Mouse (Mus musculus): ENCODE data around the gene Tspoap1. TPM values are rescaled to one million over a fixed set of nuclear protein-coding genes. Genes with fewer than 3 reads are reported as not detected.
A peak's percentile ranks its signal among the peaks of the same experiment; 100 is the strongest.

Gene Tspoap1
- polyA plus RNA-seq (2016; fragmentation: Nextera tagmentation; extraction: Ambion mirVana), result 40.6 and 43.5 TPM in 2 replicates

- WGBS, result 6% methylated on average over 23 of the region's 23 CpGs
- no peaks in the 10 kb centered on the region for H3K36me3 ChIP-seq
- peak within 1 kb of the TSS; percentile 98 for H3K4me2 ChIP-seq (replicated peaks)
- peaks cover 52% of the 10 kb centered on the region for H3K4me1 ChIP-seq
- H3K4me3 ChIP-seq, result peak within 1 kb of the TSS; percentile 74
- ATAC-seq (ENCODE audit: low FRiP score, low read depth), result peak; percentile 75
- H3K9me3 ChIP-seq, result no peaks in the 10 kb centered on the region
- peak within 1 kb of the TSS; percentile 77 for H3K27ac ChIP-seq (replicated peaks)
- H3K27me3 ChIP-seq, result peaks cover 52% of the 10 kb centered on the region
- peak within 1 kb of the TSS; percentile 65 for H3K9ac ChIP-seq (replicated peaks)
Observed at GRCm38 (mm10) chr11:87760301-87761081, at the start of gene Tspoap1. Tspoap1 (plus strand) TSS chr11:87760541.

GRCm38 (mm10) chr11:87712188-87712587 lies 48.2 kb upstream of the Tspoap1 start:
- WGBS, result 85% methylated on average over 4 of the region's 4 CpGs

GRCm38 (mm10) chr11:87715999-87716398 lies 44.3 kb upstream of the Tspoap1 start:
- H3K36me3 ChIP-seq, result no peaks in the 10 kb centered on the region
- H3K27ac ChIP-seq (replicated peaks), result no peak overlapping the region
- no peak overlapping the region for H3K4me3 ChIP-seq
- WGBS, result 84% methylated on average over 4 of the region's 4 CpGs
- peaks cover 13% of the 10 kb centered on the region for H3K27me3 ChIP-seq
- no peak overlapping the region for H3K4me2 ChIP-seq (replicated peaks)
- no peak for ATAC-seq (ENCODE audit: low FRiP score, low read depth)
- no peak overlapping the region for H3K9ac ChIP-seq (replicated peaks)
- H3K4me1 ChIP-seq, result no peaks in the 10 kb centered on the region; the same call in 1 of the 2 replicates
- no peaks in the 10 kb centered on the region for H3K9me3 ChIP-seq

More at GRCm38 (mm10) chr11:87712188-87712587, 48.2 kb upstream of the Tspoap1 start:
- Histone ChIP-seq H3K4me1 (peaks cover 17% of the 10 kb centered on the region), H3K36me3 (no peaks in the 10 kb centered on the region), H3K9me3 (no peaks in the 10 kb centered on the region), H3K4me2 (replicated peaks) (no peak overlapping the region), H3K27ac (replicated peaks) (no peak overlapping the region), H3K9ac (replicated peaks) (no peak overlapping the region), H3K4me3 (no peak overlapping the region), H3K27me3 (peaks cover 37% of the 10 kb centered on the region)
- no peak for ATAC-seq (ENCODE audit: low FRiP score, low read depth)

GRCm38 (mm10) chr11:87719526-87719925 lies 40.8 kb upstream of the Tspoap1 start:
- 53% methylated on average over 7 of the region's 7 CpGs for WGBS
- H3K4me1 ChIP-seq, result no peaks in the 10 kb centered on the region; the same call in 1 of the 2 replicates
- no peak overlapping the region for H3K9ac ChIP-seq (replicated peaks)
- no peak overlapping the region for H3K4me2 ChIP-seq (replicated peaks)
- no peaks in the 10 kb centered on the region for H3K9me3 ChIP-seq
- H3K4me3 ChIP-seq, result no peak overlapping the region
- ATAC-seq (ENCODE audit: low FRiP score, low read depth), result no peak
- H3K27ac ChIP-seq (replicated peaks), result no peak overlapping the region
- H3K36me3 ChIP-seq, result no peaks in the 10 kb centered on the region
- no peaks in the 10 kb centered on the region for H3K27me3 ChIP-seq

- Histone ChIP-seq H3K9me3 (no peaks in the 10 kb centered on the region), H3K27ac (replicated peaks) (no peak overlapping the region), H3K36me3 (no peaks in the 10 kb centered on the region), H3K4me2 (replicated peaks) (no peak overlapping the region), H3K9ac (replicated peaks) (no peak overlapping the region), H3K4me3 (no peak overlapping the region), H3K4me1 (peaks cover under 1% of the 10 kb centered on the region), H3K27me3 (no peaks in the 10 kb centered on the region)
- 47% methylated on average over 9 of the region's 9 CpGs for WGBS
- ATAC-seq (ENCODE audit: low FRiP score, low read depth), result no peak
Observed at GRCm38 (mm10) chr11:87720324-87720723, 40.0 kb upstream of the Tspoap1 start.

- no peak overlapping the region for H3K27ac ChIP-seq (replicated peaks)
- no peaks in the 10 kb centered on the region for H3K9me3 ChIP-seq
- peaks cover 5% of the 10 kb centered on the region for H3K4me1 ChIP-seq
- no peak overlapping the region for H3K4me3 ChIP-seq
- H3K4me2 ChIP-seq (replicated peaks), result no peak overlapping the region
- ATAC-seq (ENCODE audit: low FRiP score, low read depth), result no peak
- H3K9ac ChIP-seq (replicated peaks), result no peak overlapping the region
- no peaks in the 10 kb centered on the region for H3K36me3 ChIP-seq
- no peaks in the 10 kb centered on the region for H3K27me3 ChIP-seq
- 77% methylated on average over 9 of the region's 9 CpGs for WGBS
Observed at GRCm38 (mm10) chr11:87720839-87721238, 39.5 kb upstream of the Tspoap1 start.

GRCm38 (mm10) chr11:87722168-87722567 lies 38.2 kb upstream of the Tspoap1 start:
- Histone ChIP-seq H3K9me3 (no peaks in the 10 kb centered on the region), H3K4me3 (no peak overlapping the region), H3K4me1 (peaks cover 18% of the 10 kb centered on the region), H3K27me3 (no peaks in the 10 kb centered on the region), H3K27ac (replicated peaks) (no peak overlapping the region), H3K4me2 (replicated peaks) (no peak overlapping the region), H3K36me3 (no peaks in the 10 kb centered on the region), H3K9ac (replicated peaks) (no peak overlapping the region)
- no peak for ATAC-seq (ENCODE audit: low FRiP score, low read depth)
- WGBS, result 78% methylated on average over 3 of the region's 3 CpGs

GRCm38 (mm10) chr11:87722891-87723290 lies 37.5 kb upstream of the Tspoap1 start:
- Histone ChIP-seq H3K9ac (replicated peaks) (no peak overlapping the region), H3K36me3 (no peaks in the 10 kb centered on the region), H3K4me3 (no peak overlapping the region), H3K27me3 (no peaks in the 10 kb centered on the region; the same call in 1 of the 2 replicates), H3K9me3 (no peaks in the 10 kb centered on the region), H3K4me2 (replicated peaks) (no peak overlapping the region), H3K27ac (replicated peaks) (no peak overlapping the region), H3K4me1 (peaks cover 18% of the 10 kb centered on the region)
- ATAC-seq (ENCODE audit: low FRiP score, low read depth), result no peak
- WGBS, result 89% methylated on average over 4 of the region's 4 CpGs

- H3K36me3 ChIP-seq, result no peaks in the 10 kb centered on the region
- no peak overlapping the region for H3K9ac ChIP-seq (replicated peaks)
- peak overlapping the region; percentile 46; the same call in 1 of the 2 replicates for H3K27ac ChIP-seq (replicated peaks)
- H3K27me3 ChIP-seq, result no peaks in the 10 kb centered on the region; the same call in 1 of the 2 replicates
- no peaks in the 10 kb centered on the region for H3K9me3 ChIP-seq
- H3K4me2 ChIP-seq (replicated peaks), result no peak overlapping the region
- peaks cover 18% of the 10 kb centered on the region for H3K4me1 ChIP-seq
- H3K4me3 ChIP-seq, result no peak overlapping the region
- no peak for ATAC-seq (ENCODE audit: low FRiP score, low read depth)
Observed at GRCm38 (mm10) chr11:87725515-87725914, 34.8 kb upstream of the Tspoap1 start.

- Histone ChIP-seq H3K9ac (replicated peaks) (no peak overlapping the region), H3K4me1 (peaks cover 18% of the 10 kb centered on the region), H3K36me3 (no peaks in the 10 kb centered on the region), H3K4me3 (no peak overlapping the region), H3K4me2 (replicated peaks) (no peak overlapping the region), H3K27me3 (no peaks in the 10 kb centered on the region; the same call in 1 of the 2 replicates), H3K9me3 (no peaks in the 10 kb centered on the region), H3K27ac (replicated peaks) (peak overlapping the region; percentile 46)
- 27% methylated on average over 6 of the region's 6 CpGs for WGBS
- ATAC-seq (ENCODE audit: low FRiP score, low read depth), result peak; percentile 23; the same call in 1 of the 2 replicates
Observed at GRCm38 (mm10) chr11:87725964-87726562, 34.3 kb upstream of the Tspoap1 start.

GRCm38 (mm10) chr11:87727021-87727420 lies 33.3 kb upstream of the Tspoap1 start:
- no peak overlapping the region for H3K4me2 ChIP-seq (replicated peaks)
- H3K36me3 ChIP-seq, result no peaks in the 10 kb centered on the region
- no peak overlapping the region for H3K9ac ChIP-seq (replicated peaks)
- peaks cover 18% of the 10 kb centered on the region for H3K4me1 ChIP-seq
- WGBS, result 63% methylated on average over 11 of the region's 11 CpGs
- H3K27ac ChIP-seq (replicated peaks), result no peak overlapping the region
- ATAC-seq (ENCODE audit: low FRiP score, low read depth), result no peak
- no peaks in the 10 kb centered on the region for H3K9me3 ChIP-seq
- peaks cover 6% of the 10 kb centered on the region; the same call in 1 of the 2 replicates for H3K27me3 ChIP-seq
- H3K4me3 ChIP-seq, result no peak overlapping the region

- Histone ChIP-seq H3K36me3 (no peaks in the 10 kb centered on the region), H3K27ac (replicated peaks) (no peak overlapping the region), H3K4me3 (no peak overlapping the region), H3K4me2 (replicated peaks) (no peak overlapping the region), H3K27me3 (peaks cover 6% of the 10 kb centered on the region; the same call in 1 of the 2 replicates), H3K9me3 (no peaks in the 10 kb centered on the region), H3K9ac (replicated peaks) (no peak overlapping the region), H3K4me1 (peaks cover 18% of the 10 kb centered on the region)
- WGBS, result 71% methylated on average over 4 of the region's 4 CpGs
- ATAC-seq (ENCODE audit: low FRiP score, low read depth), result no peak
Observed at GRCm38 (mm10) chr11:87727471-87727870, 32.9 kb upstream of the Tspoap1 start.
